Mouse (Mus musculus): ENCODE data around the gene Sqstm1. TPM values are rescaled to one million over a fixed set of nuclear protein-coding genes. Genes with fewer than 3 reads are reported as not detected.
A peak's percentile ranks its signal among the peaks of the same experiment; 100 is the strongest.

The Sqstm1 gene
- polyA plus RNA-seq, 1 experiment from 2014 or later = 213 TPM

DNA sequence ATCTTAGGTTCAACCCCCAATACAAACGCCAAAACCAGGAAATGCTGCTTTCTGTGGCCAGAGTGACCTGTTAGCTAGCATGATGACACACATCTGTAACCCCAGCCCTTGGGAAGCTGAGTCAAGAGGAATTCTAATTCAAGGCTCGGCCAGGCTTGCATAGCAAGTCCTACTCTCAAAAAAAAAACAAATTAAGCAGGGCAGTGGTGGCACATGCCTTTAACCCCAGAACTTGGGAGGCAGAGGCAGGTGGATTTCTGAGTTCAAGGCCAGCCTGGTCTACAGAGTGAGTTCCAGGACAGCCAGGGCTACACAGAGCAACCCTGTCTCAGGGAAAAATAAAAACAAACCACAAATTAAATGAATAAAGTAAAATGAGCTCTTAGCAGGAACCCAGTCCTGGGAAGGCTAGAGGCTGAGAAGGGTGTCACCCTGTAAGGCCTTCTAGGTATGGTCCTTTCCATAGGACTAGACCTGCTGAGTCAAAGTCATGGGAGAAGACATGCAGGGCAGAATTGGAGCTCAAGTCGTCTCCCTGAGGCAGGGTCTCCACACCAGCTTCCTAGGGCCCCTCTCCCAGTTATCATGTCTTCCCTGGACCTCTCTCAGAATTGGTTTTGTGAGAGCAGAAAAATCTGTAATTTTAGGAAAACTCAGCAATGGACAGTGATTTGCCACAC lies 1.6 kb upstream of the Sqstm1 start:
- Histone ChIP-seq H3K4me3 (ENCODE audit: low read depth, low read length) (no peak overlapping the region), H3K9me3 (ENCODE audit: control insufficient read depth) (no peaks in the 10 kb centered on the region), H3K36me3 (ENCODE audit: control insufficient read depth, insufficient read depth) (peaks cover 10% of the 10 kb centered on the region), H3K27ac (ENCODE audit: low read depth, low read length) (peak overlapping the region; percentile 86), H3K9ac (ENCODE audit: low read depth, low read length) (no peak overlapping the region), H3K4me1 (replicated peaks; ENCODE audit: control insufficient read depth, insufficient read depth, low read length) (peaks cover 3% of the 10 kb centered on the region; the same call in 1 of the 2 replicates), H3K27me3 (replicated peaks; ENCODE audit: control insufficient read depth, insufficient read depth, low read length) (no peaks in the 10 kb centered on the region), H3K4me2 (replicated peaks; ENCODE audit: low read depth) (no peak overlapping the region)
- ATAC-seq = no peak
- WGBS = 61% methylated on average over 3 of the region's 3 CpGs
- no peak for TF ChIP-seq CTCF (IDR thresholded peaks at IDR 0.05; ENCODE audit: low read depth)

DNA sequence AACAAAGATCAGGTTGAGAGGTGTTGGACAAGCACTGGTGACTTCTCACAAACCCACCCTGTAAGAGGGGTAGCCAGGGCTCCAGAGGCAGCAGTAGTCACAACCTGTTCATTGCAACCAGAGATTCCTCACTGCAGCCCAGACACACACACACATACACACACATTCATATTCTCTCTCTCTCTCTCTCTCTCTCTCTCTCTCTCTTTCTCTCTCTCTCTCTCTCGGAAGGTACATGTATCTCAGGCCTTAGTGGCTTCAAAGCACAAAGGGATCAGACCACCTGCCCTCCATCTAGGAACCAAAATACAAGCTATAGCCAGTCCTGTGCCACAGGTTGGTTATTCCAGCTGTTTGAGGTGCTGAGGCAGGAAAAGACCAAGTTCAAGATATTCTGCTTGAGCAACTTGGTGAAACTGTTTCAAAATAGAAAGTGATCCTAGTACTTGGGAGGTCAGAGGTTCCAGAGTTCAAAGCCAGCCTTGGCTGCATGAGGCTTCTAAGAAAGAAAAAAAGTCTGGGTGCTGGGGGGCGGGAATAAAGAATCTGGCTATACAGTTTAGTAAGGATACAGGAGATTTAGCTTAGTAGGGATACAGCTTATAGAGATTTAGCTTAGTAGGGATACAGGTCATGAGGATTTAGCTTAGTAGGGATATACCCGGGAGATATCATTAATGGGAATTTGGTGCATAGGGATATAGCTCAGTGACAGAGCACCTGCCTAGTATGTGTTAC lies 864 bp upstream of the Sqstm1 start:
- WGBS = 95% methylated on average over 3 of the region's 3 CpGs
- H3K9me3 ChIP-seq (ENCODE audit: control insufficient read depth) = no peaks in the 10 kb centered on the region
- H3K27me3 ChIP-seq (replicated peaks; ENCODE audit: control insufficient read depth, insufficient read depth, low read length) = no peaks in the 10 kb centered on the region
- peaks cover 17% of the 10 kb centered on the region for H3K36me3 ChIP-seq (ENCODE audit: control insufficient read depth, insufficient read depth)
- H3K9ac ChIP-seq (ENCODE audit: low read depth, low read length) = peak overlapping the region; percentile 98; the same call in 1 of the 2 replicates
- ATAC-seq = no peak
- no peak for TF ChIP-seq CTCF (IDR thresholded peaks at IDR 0.05; ENCODE audit: low read depth)
- peaks cover 3% of the 10 kb centered on the region; the same call in 1 of the 2 replicates for H3K4me1 ChIP-seq (replicated peaks; ENCODE audit: control insufficient read depth, insufficient read depth, low read length)
- peak overlapping the region; percentile 97 for H3K4me3 ChIP-seq (ENCODE audit: low read depth, low read length)
- peak overlapping the region; percentile 100 for H3K27ac ChIP-seq (ENCODE audit: low read depth, low read length)
- H3K4me2 ChIP-seq (replicated peaks; ENCODE audit: low read depth) = peak overlapping the region; percentile 67

DNA sequence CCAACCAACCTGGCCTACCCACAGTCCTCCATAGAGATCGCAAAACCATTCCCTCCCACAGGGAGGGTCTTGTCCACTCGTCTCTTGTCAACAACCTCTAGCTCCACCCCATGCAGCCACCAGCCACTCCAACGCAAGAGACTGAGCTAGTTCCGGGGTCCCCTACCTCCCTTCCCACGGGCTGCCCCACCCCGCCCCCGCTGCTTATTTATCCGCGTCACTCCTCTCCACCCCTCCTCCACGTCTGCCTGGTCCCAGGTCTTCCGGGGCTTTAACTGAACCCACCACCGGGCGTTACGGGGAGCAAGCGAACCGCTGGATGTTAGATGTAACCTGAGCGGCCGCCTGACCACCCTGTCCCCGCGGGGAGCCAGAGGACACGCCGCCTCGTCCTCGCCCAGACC lies 524 bp downstream of the Sqstm1 start:
- Histone ChIP-seq H3K4me1 (replicated peaks; ENCODE audit: control insufficient read depth, insufficient read depth, low read length) (peaks cover 3% of the 10 kb centered on the region; the same call in 1 of the 2 replicates), H3K4me2 (replicated peaks; ENCODE audit: low read depth) (peak overlapping the region; percentile 67), H3K36me3 (ENCODE audit: control insufficient read depth, insufficient read depth) (peaks cover 31% of the 10 kb centered on the region), H3K4me3 (ENCODE audit: low read depth, low read length) (peak overlapping the region; percentile 97), H3K9me3 (ENCODE audit: control insufficient read depth) (no peaks in the 10 kb centered on the region), H3K27ac (ENCODE audit: low read depth, low read length) (peak overlapping the region; percentile 100), H3K27me3 (replicated peaks; ENCODE audit: control insufficient read depth, insufficient read depth, low read length) (no peaks in the 10 kb centered on the region), H3K9ac (ENCODE audit: low read depth, low read length) (peak overlapping the region; percentile 98)
- under 1% methylated on average over 24 of the region's 24 CpGs for WGBS
- TF ChIP-seq CTCF (IDR thresholded peaks at IDR 0.05; ENCODE audit: low read depth) = no peak
- ATAC-seq = peak; percentile 81

DNA sequence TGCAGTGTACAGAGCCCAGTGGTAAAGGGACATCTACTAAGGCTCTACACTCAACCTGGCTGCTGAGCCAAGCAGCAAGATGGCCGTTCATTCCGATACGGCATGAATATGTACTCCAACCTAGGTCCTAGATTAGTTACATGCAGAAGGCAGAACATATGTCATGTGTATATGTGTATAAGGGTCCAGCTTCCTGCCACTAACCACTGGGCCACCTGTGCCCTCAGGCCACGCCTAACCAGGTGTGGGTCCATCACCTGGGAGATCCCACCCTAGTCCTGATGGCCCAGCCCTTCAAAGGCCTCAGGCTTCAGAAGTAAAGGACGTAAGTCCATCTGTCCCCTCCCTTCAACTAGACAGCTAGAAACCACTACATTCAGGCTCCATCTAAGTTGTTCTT lies 2.6 kb downstream of the Sqstm1 start:
- H3K4me3 ChIP-seq (ENCODE audit: low read depth, low read length) = no peak overlapping the region
- H3K27ac ChIP-seq (ENCODE audit: low read depth, low read length) = no peak overlapping the region
- peaks cover 50% of the 10 kb centered on the region for H3K36me3 ChIP-seq (ENCODE audit: control insufficient read depth, insufficient read depth)
- H3K9ac ChIP-seq (ENCODE audit: low read depth, low read length) = no peak overlapping the region
- TF ChIP-seq CTCF (IDR thresholded peaks at IDR 0.05; ENCODE audit: low read depth) = no peak
- peak overlapping the region; percentile 67; the same call in 1 of the 2 replicates for H3K4me2 ChIP-seq (replicated peaks; ENCODE audit: low read depth)
- WGBS = 90% methylated on average over 5 of the region's 5 CpGs
- H3K9me3 ChIP-seq (ENCODE audit: control insufficient read depth) = no peaks in the 10 kb centered on the region
- no peak for ATAC-seq
- no peaks in the 10 kb centered on the region for H3K27me3 ChIP-seq (replicated peaks; ENCODE audit: control insufficient read depth, insufficient read depth, low read length)
- peaks cover 1% of the 10 kb centered on the region; the same call in 1 of the 2 replicates for H3K4me1 ChIP-seq (replicated peaks; ENCODE audit: control insufficient read depth, insufficient read depth, low read length)

DNA sequence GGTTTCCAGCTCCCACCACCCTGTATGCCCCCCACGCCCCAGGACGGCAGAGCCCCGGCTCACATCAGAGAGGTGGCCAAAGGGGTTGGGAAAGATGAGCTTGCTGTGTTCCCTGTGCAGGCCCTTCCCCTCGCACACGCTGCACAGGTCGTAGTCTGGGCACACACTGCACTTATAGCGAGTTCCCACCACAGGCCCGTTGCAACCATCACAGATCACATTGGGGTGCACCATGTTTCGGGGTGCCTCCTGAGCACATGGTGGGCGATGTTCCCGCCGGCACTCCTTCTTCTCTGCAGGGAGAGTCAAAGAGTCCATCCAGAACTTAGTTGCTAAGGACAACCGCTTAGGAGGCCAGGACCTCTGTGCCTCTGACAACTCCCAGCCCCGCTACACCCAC lies 3.3 kb downstream of the Sqstm1 start:
- peaks cover 57% of the 10 kb centered on the region for H3K36me3 ChIP-seq (ENCODE audit: control insufficient read depth, insufficient read depth)
- no peaks in the 10 kb centered on the region for H3K9me3 ChIP-seq (ENCODE audit: control insufficient read depth)
- no peaks in the 10 kb centered on the region for H3K27me3 ChIP-seq (replicated peaks; ENCODE audit: control insufficient read depth, insufficient read depth, low read length)
- H3K27ac ChIP-seq (ENCODE audit: low read depth, low read length) = no peak overlapping the region
- H3K4me3 ChIP-seq (ENCODE audit: low read depth, low read length) = no peak overlapping the region
- no peak overlapping the region for H3K4me2 ChIP-seq (replicated peaks; ENCODE audit: low read depth)
- no peak overlapping the region for H3K9ac ChIP-seq (ENCODE audit: low read depth, low read length)
- no peaks in the 10 kb centered on the region; the same call in 1 of the 2 replicates for H3K4me1 ChIP-seq (replicated peaks; ENCODE audit: control insufficient read depth, insufficient read depth, low read length)
- 97% methylated on average over 14 of the region's 14 CpGs for WGBS
- TF ChIP-seq CTCF (IDR thresholded peaks at IDR 0.05; ENCODE audit: low read depth) = no peak
- no peak for ATAC-seq

DNA sequence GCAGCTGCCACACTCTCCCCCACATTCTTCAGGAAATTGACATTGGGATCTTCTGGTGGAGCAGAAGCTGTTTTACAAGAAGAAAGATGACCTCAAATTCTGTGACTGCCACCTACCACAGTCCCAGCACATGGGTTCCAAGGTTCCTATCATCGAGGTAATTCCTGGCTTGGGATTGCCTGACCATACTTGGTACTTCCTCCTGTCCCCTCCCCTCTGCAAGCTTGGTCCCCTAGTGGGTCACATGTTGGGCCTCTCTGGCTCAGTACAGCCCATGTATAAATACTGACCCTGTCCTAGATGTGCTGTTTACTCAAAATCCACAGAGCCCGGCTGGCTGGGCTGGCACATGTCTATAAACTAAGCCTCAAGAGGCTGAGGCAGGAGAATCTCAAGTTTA lies 4.6 kb downstream of the Sqstm1 start:
- 70% methylated on average over 2 of the region's 2 CpGs for WGBS
- H3K27me3 ChIP-seq (replicated peaks; ENCODE audit: control insufficient read depth, insufficient read depth, low read length) = no peaks in the 10 kb centered on the region
- H3K4me3 ChIP-seq (ENCODE audit: low read depth, low read length) = no peak overlapping the region
- no peak overlapping the region for H3K27ac ChIP-seq (ENCODE audit: low read depth, low read length)
- no peak for TF ChIP-seq CTCF (IDR thresholded peaks at IDR 0.05; ENCODE audit: low read depth)
- no peak for ATAC-seq
- peaks cover 70% of the 10 kb centered on the region for H3K36me3 ChIP-seq (ENCODE audit: control insufficient read depth, insufficient read depth)
- H3K9ac ChIP-seq (ENCODE audit: low read depth, low read length) = no peak overlapping the region
- H3K9me3 ChIP-seq (ENCODE audit: control insufficient read depth) = no peaks in the 10 kb centered on the region
- H3K4me2 ChIP-seq (replicated peaks; ENCODE audit: low read depth) = no peak overlapping the region
- no peaks in the 10 kb centered on the region; the same call in 1 of the 2 replicates for H3K4me1 ChIP-seq (replicated peaks; ENCODE audit: control insufficient read depth, insufficient read depth, low read length)

All from intestine, postnatal 0 days (tissue).